Mouse (Mus musculus) cerebellum, adult 2 months (tissue): Measurements from ENCODE around the gene 1110008L16Rik. TPM values are rescaled to one million over a fixed set of nuclear protein-coding genes. Genes with fewer than 3 reads are reported as not detected.

ENCODE experiments used
- DNase-seq, 2 experiments: peaks; one replicate each; pipeline ENCODE4 v3.0.0; 2021
- H3K27ac ChIP-seq: fragments of 200-500 bp; 2 replicates; pipeline ENCODE4 v1.5.1; 2012; ENCODE audit warnings: low read length, control low read depth, inconsistent platforms; ENCODE audit not compliant: insufficient read depth
- H3K27me3 ChIP-seq: fragments of 200-500 bp; 2 replicates; pipeline ENCODE4 v1.6.1; 2012; ENCODE audit warnings: inconsistent platforms, mild to moderate bottlenecking, low read length, moderate library complexity; ENCODE audit not compliant: control insufficient read depth, insufficient read depth
- H3K4me1 ChIP-seq: fragments of 200-500 bp; 2 replicates; pipeline ENCODE4 v1.6.1; 2011; ENCODE audit warnings: low read length; ENCODE audit not compliant: control insufficient read depth, insufficient read depth
- H3K4me3 ChIP-seq: fragments of 200-500 bp; replicated peaks from 2 replicates; pipeline ENCODE3; 2011; ENCODE audit warnings: mild to moderate bottlenecking, low read depth, low read length, control low read depth; ENCODE audit not compliant: insufficient read depth
- CTCF ChIP-seq: fragments of 200-500 bp; IDR thresholded peaks from 2 replicates; pipeline ENCODE4 v1.5.1; 2011; ENCODE audit warnings: low read depth, mild to moderate bottlenecking, control low read depth, low read length, moderate library complexity, borderline replicate concordance; ENCODE audit not compliant: insufficient read depth
- POLR2A ChIP-seq: fragments of 200-500 bp; IDR thresholded peaks from 2 replicates; pipeline ENCODE4 v1.6.1; 2011; ENCODE audit warnings: low read length, control low read depth, borderline replicate concordance; ENCODE audit not compliant: insufficient read depth
- WGBS: fragments of 180-500 bp; shearing (Covaris S2); methylation state at CpG from one replicate; pipeline ENCODE4 v1.1.7; 2018; 5-methylcytosine and 5-hydroxymethylcytosine counted together
- polyA plus RNA-seq: library from polyadenylated mRNA; depleted of rRNA; stranded (reverse); fragments of >200 nt; gene quantifications from 2 replicates; pipeline ENCODE4 v1.2.3, GENCODE M21; 2012; rRNA removed

Gene 1110008L16Rik
- polyA plus RNA-seq, 1 experiment = 5.7 TPM

DNA sequence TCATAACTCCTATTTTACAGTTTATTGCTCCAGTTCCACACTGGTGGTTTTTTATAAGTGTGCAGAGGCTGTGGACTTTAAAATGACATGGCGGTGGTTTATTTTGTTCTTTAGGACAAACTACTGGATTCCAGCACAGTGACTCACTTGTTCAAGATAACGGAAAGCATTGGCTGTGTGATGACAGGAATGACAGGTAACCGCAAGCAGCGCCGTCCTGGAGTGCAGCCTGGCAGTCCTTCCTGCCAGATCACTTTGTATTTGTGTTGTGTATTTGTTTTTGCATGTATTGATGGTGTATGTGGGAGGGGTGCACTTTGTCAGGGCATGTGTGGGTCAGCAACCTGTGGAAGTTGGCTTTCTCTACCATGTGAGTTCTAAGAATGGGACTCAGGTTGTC lies 108.5 kb downstream of the 1110008L16Rik start:
- Histone ChIP-seq H3K4me1 (no peaks in the 10 kb centered on the region), H3K27me3 (no peaks in the 10 kb centered on the region), H3K4me3 (no peak overlapping the region), H3K27ac (no peak overlapping the region)
- TF ChIP-seq CTCF (no peak), POLR2A (no peak)
- no peak for DNase-seq
- 86% methylated on average over 5 of the region's 5 CpGs for WGBS

DNA sequence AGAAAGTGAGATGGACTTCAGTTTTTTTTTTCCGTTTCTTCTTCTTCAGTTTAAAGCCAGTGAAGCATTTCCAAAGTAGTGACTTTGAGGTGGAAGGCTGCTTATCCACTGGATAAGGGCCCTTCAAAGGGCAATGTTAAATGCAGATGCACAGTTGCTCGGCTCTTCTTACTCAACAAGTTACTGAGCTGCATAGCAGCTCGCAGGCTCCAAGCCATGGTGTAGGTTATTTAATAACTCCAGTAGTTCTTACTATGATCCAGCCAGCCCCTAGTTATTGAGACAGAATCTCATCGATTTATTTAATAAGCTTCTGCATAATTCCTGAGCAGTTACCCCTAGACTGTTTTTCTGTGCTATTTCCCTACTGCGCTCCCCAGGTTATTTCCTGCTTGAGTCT lies 115.9 kb downstream of the 1110008L16Rik start:
- no peak for TF ChIP-seq CTCF
- no peak for TF ChIP-seq POLR2A
- Histone ChIP-seq H3K4me3 (no peak overlapping the region), H3K4me1 (no peaks in the 10 kb centered on the region), H3K27me3 (no peaks in the 10 kb centered on the region), H3K27ac (no peak overlapping the region)
- 94% methylated on average over 5 of the region's 5 CpGs for WGBS
- DNase-seq = no peak

DNA sequence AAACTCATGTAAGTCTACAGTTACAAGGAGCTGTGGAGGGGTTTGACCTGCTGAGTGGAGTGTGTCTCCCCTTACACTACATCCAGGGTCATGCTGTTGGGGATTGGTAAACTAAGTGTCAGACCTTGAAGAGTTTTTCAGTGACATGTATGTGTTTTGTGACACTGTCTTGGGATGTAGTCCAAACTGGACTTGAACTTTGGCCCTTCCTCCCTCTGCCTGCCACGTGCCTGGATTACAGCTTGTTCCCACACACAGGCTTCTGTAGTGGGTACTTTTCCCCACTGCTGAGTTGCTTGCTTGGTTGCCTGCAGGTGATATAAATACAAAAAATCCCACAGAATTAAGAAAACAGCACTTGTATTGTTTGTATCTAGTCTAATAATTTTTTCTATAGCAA lies 116.4 kb downstream of the 1110008L16Rik start:
- whole genome bisulfite sequencing = 58% methylated on average over 1 of the region's 1 CpGs

DNA sequence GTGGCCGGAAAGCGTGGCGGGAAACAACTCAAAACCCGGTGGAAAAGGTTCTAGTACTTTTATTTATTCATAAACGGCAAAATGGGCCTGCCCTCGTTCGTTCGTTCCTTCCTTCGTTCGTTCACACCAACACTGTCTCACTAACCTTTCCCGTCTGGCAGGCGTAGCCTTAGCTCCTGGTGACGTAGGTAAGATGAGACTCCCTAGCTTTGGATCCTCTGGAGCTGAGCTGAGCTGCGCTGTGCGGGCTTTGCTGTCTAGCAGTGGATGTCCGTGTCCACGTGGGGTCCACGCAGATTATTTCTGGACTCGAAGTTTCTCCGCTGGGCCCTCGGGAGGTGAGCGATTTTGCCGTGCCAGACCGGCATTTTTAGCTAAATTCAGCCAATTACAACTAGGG lies 120.8 kb downstream of the 1110008L16Rik start:
- H3K27me3 ChIP-seq = no peaks in the 10 kb centered on the region
- DNase-seq = no peak
- no peak for TF ChIP-seq CTCF
- no peak for TF ChIP-seq POLR2A
- no peak overlapping the region for H3K27ac ChIP-seq
- H3K4me1 ChIP-seq = no peaks in the 10 kb centered on the region
- H3K4me3 ChIP-seq = no peak overlapping the region
- 94% methylated on average over 24 of the region's 24 CpGs for WGBS

More for the DNA sequence above, 116.4 kb downstream of the 1110008L16Rik start:
- no peak for TF ChIP-seq CTCF
- TF ChIP-seq POLR2A = no peak
- H3K4me1 ChIP-seq = no peaks in the 10 kb centered on the region
- no peak for DNase-seq
- no peak overlapping the region for H3K27ac ChIP-seq
- H3K27me3 ChIP-seq = no peaks in the 10 kb centered on the region
- no peak overlapping the region for H3K4me3 ChIP-seq

DNA sequence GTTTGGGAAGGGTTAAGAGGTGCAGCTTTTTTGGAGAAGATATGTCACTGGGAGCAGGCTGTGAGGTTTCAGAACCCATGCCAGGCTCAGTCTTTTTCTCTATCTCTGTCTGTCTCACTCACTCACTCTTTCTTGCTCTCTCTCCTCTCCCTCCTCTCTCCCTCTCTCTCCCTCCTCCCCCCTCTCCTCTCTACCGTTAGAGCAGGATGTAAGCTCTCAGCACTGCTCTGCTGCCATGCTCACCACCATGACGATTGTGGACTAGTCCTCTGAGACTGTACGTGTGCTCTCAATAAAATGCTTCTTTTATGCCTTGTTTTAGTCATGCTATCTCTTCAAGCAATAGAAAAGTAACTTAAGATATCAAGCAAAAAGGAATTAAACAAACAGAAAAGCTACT lies 122.7 kb downstream of the 1110008L16Rik start:
- no peak for DNase-seq
- TF ChIP-seq CTCF = no peak
- TF ChIP-seq POLR2A = no peak
- H3K27me3 ChIP-seq = no peaks in the 10 kb centered on the region
- no peak overlapping the region for H3K27ac ChIP-seq
- H3K4me3 ChIP-seq = no peak overlapping the region
- 30% methylated on average over 3 of the region's 3 CpGs for WGBS
- no peaks in the 10 kb centered on the region for H3K4me1 ChIP-seq

DNA sequence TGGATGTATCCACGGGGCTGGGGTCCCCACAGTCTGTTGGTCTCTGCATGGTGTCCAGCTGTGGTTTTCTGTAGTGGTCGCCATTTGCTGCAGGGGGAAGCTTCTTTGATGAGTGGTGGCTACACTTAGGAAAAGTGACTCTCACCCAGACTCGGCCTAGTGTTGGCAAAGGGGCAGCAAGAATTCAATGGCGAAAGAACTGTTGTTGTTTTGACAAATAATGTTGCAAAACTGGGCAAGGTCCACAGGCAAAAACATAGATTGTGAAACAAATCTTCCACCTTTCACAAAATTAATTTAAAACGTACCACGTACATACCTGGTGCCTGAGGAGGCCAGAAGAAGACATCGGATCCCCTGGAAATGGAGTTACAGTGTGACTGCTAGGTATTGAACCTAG lies 126.9 kb downstream of the 1110008L16Rik start:
- WGBS = 77% methylated on average over 7 of the region's 7 CpGs
- no peak for DNase-seq

DNA sequence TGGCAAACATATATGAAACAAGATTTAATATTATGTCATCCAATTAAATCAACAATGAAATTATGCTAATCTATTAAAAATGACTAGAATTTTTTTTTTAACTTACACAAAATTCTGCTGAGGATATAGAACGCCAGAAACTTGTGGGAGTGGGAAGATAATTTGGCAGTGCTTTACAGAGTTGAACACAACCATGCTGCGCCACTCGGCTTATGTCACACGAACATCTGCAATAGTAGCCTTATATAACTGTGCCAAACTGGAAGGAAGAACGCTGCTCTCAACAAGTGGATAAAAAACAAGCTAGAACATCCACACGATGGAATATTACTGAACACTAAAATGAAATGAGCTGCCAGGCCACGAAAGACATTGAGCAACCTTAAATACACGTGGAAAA lies 129.8 kb downstream of the 1110008L16Rik start:
- no peak for TF ChIP-seq CTCF
- TF ChIP-seq POLR2A = no peak
- 74% methylated on average over 8 of the region's 8 CpGs for WGBS
- no peak for DNase-seq
- H3K27me3 ChIP-seq = no peaks in the 10 kb centered on the region
- no peak overlapping the region for H3K4me3 ChIP-seq
- no peaks in the 10 kb centered on the region; the same call in 1 of the 2 replicates for H3K4me1 ChIP-seq
- H3K27ac ChIP-seq = no peak overlapping the region

More for the DNA sequence above, 126.9 kb downstream of the 1110008L16Rik start:
- H3K27me3 ChIP-seq = no peaks in the 10 kb centered on the region
- TF ChIP-seq POLR2A (no peak), CTCF (no peak)
- no peaks in the 10 kb centered on the region for H3K4me1 ChIP-seq
- H3K4me3 ChIP-seq = no peak overlapping the region
- H3K27ac ChIP-seq = no peak overlapping the region

DNA sequence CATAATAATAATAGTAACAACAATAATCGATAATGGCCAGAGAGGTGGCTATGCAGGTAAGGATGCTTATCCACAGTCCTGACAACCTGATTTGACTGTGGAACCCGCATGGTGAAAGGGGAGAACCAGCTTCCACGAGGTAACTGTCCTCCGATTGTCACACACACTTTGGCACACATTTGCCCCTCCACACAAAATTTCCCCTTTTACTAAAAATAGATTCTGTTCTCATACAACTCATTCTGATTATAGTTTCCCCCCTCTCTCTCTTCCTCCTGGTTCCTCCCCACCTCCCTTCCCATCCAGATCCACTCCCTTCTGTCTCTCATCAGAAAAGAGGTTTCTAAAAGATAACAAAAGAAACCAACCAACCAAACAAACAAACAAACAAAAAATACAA lies 130.6 kb downstream of the 1110008L16Rik start:
- TF ChIP-seq POLR2A (no peak), CTCF (no peak)
- H3K27ac ChIP-seq = no peak overlapping the region
- H3K27me3 ChIP-seq = no peaks in the 10 kb centered on the region
- 92% methylated on average over 4 of the region's 4 CpGs for WGBS
- no peaks in the 10 kb centered on the region; the same call in 1 of the 2 replicates for H3K4me1 ChIP-seq
- DNase-seq = no peak
- H3K4me3 ChIP-seq = no peak overlapping the region

Other genes with a start within 250 kb of the 1110008L16Rik start
- gene 2700097O09Rik, start 219.5 kb upstream of the 1110008L16Rik start, polyA plus RNA-seq = 24.8 and 27.1 TPM in 2 replicates
- 70.1 and 79.4 TPM in 2 replicates for gene Srp54a, start 219.3 kb upstream of the 1110008L16Rik start, polyA plus RNA-seq
- 26.2 and 29.3 TPM in 2 replicates for gene Fam177a, start 175.1 kb upstream of the 1110008L16Rik start, polyA plus RNA-seq
- 33.3 and 43.6 TPM in 2 replicates for gene Srp54b, start 144.5 kb upstream of the 1110008L16Rik start, polyA plus RNA-seq
- gene 1700047I17Rik2, start 100.0 kb upstream of the 1110008L16Rik start, polyA plus RNA-seq = not detected in 2 replicates
- gene Srp54c, start 69.4 kb upstream of the 1110008L16Rik start, polyA plus RNA-seq = 60.8 and 66.2 TPM in 2 replicates
- gene Ppp2r3c, start 3.4 kb downstream of the 1110008L16Rik start, polyA plus RNA-seq = 12.9 and 13.2 TPM in 2 replicates
- gene Psma6, start 84.6 kb downstream of the 1110008L16Rik start, polyA plus RNA-seq = 147 TPM in 2 replicates
- 39.1 and 45.7 TPM in 2 replicates for gene Nfkbia, start 193.1 kb downstream of the 1110008L16Rik start, polyA plus RNA-seq